Mouse (Mus musculus) liver, embryonic 14.5 days (tissue): ENCODE data around the gene Cacng2.

ENCODE experiments used
- CTCF ChIP-seq: IDR thresholded peaks from 2 replicates; pipeline ENCODE4 v1.5.1; 2016; ENCODE audit warnings: antibody characterized with exemption, low read depth, control low read depth
- EP300 ChIP-seq: IDR thresholded peaks from 2 replicates; pipeline ENCODE4 v1.6.1; 2016; ENCODE audit warnings: antibody characterized with exemption, low read depth

- TF ChIP-seq CTCF (no peak), EP300 (no peak)
Measured at GRCm38 (mm10) chr15:78003929-78004328, 115.9 kb downstream of the Cacng2 start.
